Mouse (Mus musculus): ENCODE data around the gene Cutc. TPM values are rescaled to one million over a fixed set of nuclear protein-coding genes. Genes with fewer than 3 reads are reported as not detected.

The Cutc gene
- polyA plus RNA-seq (2016; fragmentation: Nextera tagmentation; extraction: Ambion mirVana): 12.8 and 13.9 TPM in 2 replicates

GRCm38 (mm10) chr19:43752489-43753225 lies at the start of gene Cutc, which contains the start of gene Cox15:
TSS of gene Cutc (plus strand) at chr19:43752996.
TSS of gene Cox15 (minus strand) at chr19:43753000.
- WGBS: under 1% methylated on average over 62 of the region's 62 CpGs
- Histone ChIP-seq H3K36me3 (peaks cover 30% of the 10 kb centered on the region), H3K4me1 (replicated peaks) (peaks cover 14% of the 10 kb centered on the region), H3K27ac (peak within 1 kb of the TSS; percentile 97), H3K4me3 (peak within 1 kb of the TSS; percentile 76), H3K9me3 (no peaks in the 10 kb centered on the region), H3K27me3 (ENCODE audit: insufficient read depth, poor library complexity, severe bottlenecking) (no peaks in the 10 kb centered on the region)
- DNase-seq (ENCODE audit: low spot score): peak; percentile 95

- Histone ChIP-seq H3K9me3 (peaks cover 5% of the 10 kb centered on the region; the same call in 1 of the 2 replicates), H3K36me3 (peaks cover 87% of the 10 kb centered on the region), H3K4me3 (no peak overlapping the region), H3K4me1 (replicated peaks) (no peaks in the 10 kb centered on the region), H3K27ac (no peak overlapping the region), H3K27me3 (ENCODE audit: insufficient read depth, poor library complexity, severe bottlenecking) (no peaks in the 10 kb centered on the region)
- no peak for DNase-seq (ENCODE audit: low spot score)
- WGBS: 90% methylated on average over 11 of the region's 11 CpGs
Observed at GRCm38 (mm10) chr19:43704211-43704610, 48.6 kb upstream of the Cutc start.

- no peaks in the 10 kb centered on the region for H3K27me3 ChIP-seq (ENCODE audit: insufficient read depth, poor library complexity, severe bottlenecking)
- no peak overlapping the region for H3K4me3 ChIP-seq
- peaks cover 81% of the 10 kb centered on the region for H3K36me3 ChIP-seq
- WGBS: 90% methylated on average over 17 of the region's 17 CpGs
- no peak for DNase-seq (ENCODE audit: low spot score)
- no peak overlapping the region for H3K27ac ChIP-seq
- peaks cover 5% of the 10 kb centered on the region; the same call in 1 of the 2 replicates for H3K9me3 ChIP-seq
- no peaks in the 10 kb centered on the region; the same call in 1 of the 2 replicates for H3K4me1 ChIP-seq (replicated peaks)
Observed at GRCm38 (mm10) chr19:43704787-43705497, 47.9 kb upstream of the Cutc start.

GRCm38 (mm10) chr19:43708206-43708605 lies 44.6 kb upstream of the Cutc start:
- Histone ChIP-seq H3K9me3 (no peaks in the 10 kb centered on the region), H3K27ac (no peak overlapping the region), H3K4me3 (no peak overlapping the region), H3K27me3 (ENCODE audit: insufficient read depth, poor library complexity, severe bottlenecking) (no peaks in the 10 kb centered on the region), H3K36me3 (peaks cover 62% of the 10 kb centered on the region), H3K4me1 (replicated peaks) (no peaks in the 10 kb centered on the region; the same call in 1 of the 2 replicates)
- DNase-seq (ENCODE audit: low spot score): no peak
- 91% methylated on average over 7 of the region's 7 CpGs for WGBS

GRCm38 (mm10) chr19:43709317-43709716 lies 43.5 kb upstream of the Cutc start:
- Histone ChIP-seq H3K4me1 (replicated peaks) (no peaks in the 10 kb centered on the region; the same call in 1 of the 2 replicates), H3K4me3 (no peak overlapping the region), H3K36me3 (peaks cover 58% of the 10 kb centered on the region), H3K27me3 (ENCODE audit: insufficient read depth, poor library complexity, severe bottlenecking) (no peaks in the 10 kb centered on the region), H3K27ac (no peak overlapping the region), H3K9me3 (no peaks in the 10 kb centered on the region)
- WGBS: 82% methylated on average over 8 of the region's 8 CpGs
- DNase-seq (ENCODE audit: low spot score): no peak

- WGBS: 64% methylated on average over 22 of the region's 22 CpGs
- H3K27ac ChIP-seq: no peak overlapping the region
- H3K27me3 ChIP-seq (ENCODE audit: insufficient read depth, poor library complexity, severe bottlenecking): no peaks in the 10 kb centered on the region
- DNase-seq (ENCODE audit: low spot score): no peak
- H3K4me3 ChIP-seq: no peak overlapping the region
- peaks cover 52% of the 10 kb centered on the region for H3K36me3 ChIP-seq
- no peaks in the 10 kb centered on the region for H3K9me3 ChIP-seq
- no peaks in the 10 kb centered on the region; the same call in 1 of the 2 replicates for H3K4me1 ChIP-seq (replicated peaks)
Observed at GRCm38 (mm10) chr19:43711159-43711916, 41.5 kb upstream of the Cutc start.

GRCm38 (mm10) chr19:43711971-43712370 lies 40.8 kb upstream of the Cutc start:
- peaks cover 50% of the 10 kb centered on the region for H3K36me3 ChIP-seq

GRCm38 (mm10) chr19:43720061-43720460 lies 32.7 kb upstream of the Cutc start:
- Histone ChIP-seq H3K36me3 (peaks cover 70% of the 10 kb centered on the region), H3K27me3 (ENCODE audit: insufficient read depth, poor library complexity, severe bottlenecking) (no peaks in the 10 kb centered on the region), H3K4me1 (replicated peaks) (peaks cover 11% of the 10 kb centered on the region), H3K9me3 (no peaks in the 10 kb centered on the region), H3K27ac (no peak overlapping the region), H3K4me3 (no peak overlapping the region)
- WGBS: 94% methylated on average over 11 of the region's 11 CpGs
- DNase-seq (ENCODE audit: low spot score): no peak

More at GRCm38 (mm10) chr19:43711971-43712370, 40.8 kb upstream of the Cutc start:
- no peak overlapping the region for H3K4me3 ChIP-seq
- H3K9me3 ChIP-seq: no peaks in the 10 kb centered on the region
- H3K27ac ChIP-seq: no peak overlapping the region
- no peaks in the 10 kb centered on the region; the same call in 1 of the 2 replicates for H3K4me1 ChIP-seq (replicated peaks)
- WGBS: 80% methylated on average over 5 of the region's 5 CpGs
- DNase-seq (ENCODE audit: low spot score): no peak
- H3K27me3 ChIP-seq (ENCODE audit: insufficient read depth, poor library complexity, severe bottlenecking): no peaks in the 10 kb centered on the region

- H3K27me3 ChIP-seq (ENCODE audit: insufficient read depth, poor library complexity, severe bottlenecking): no peaks in the 10 kb centered on the region
- DNase-seq (ENCODE audit: low spot score): no peak
- 84% methylated on average over 8 of the region's 8 CpGs for WGBS
- no peak overlapping the region for H3K4me3 ChIP-seq
- peaks cover 15% of the 10 kb centered on the region for H3K4me1 ChIP-seq (replicated peaks)
- no peaks in the 10 kb centered on the region for H3K9me3 ChIP-seq
- peaks cover 80% of the 10 kb centered on the region for H3K36me3 ChIP-seq
- H3K27ac ChIP-seq: no peak overlapping the region
Observed at GRCm38 (mm10) chr19:43722891-43723290, 29.9 kb upstream of the Cutc start.

- H3K9me3 ChIP-seq: no peaks in the 10 kb centered on the region
- DNase-seq (ENCODE audit: low spot score): no peak
- peaks cover 80% of the 10 kb centered on the region for H3K36me3 ChIP-seq
- WGBS: 89% methylated on average over 10 of the region's 10 CpGs
- no peak overlapping the region for H3K4me3 ChIP-seq
- H3K4me1 ChIP-seq (replicated peaks): peaks cover 15% of the 10 kb centered on the region
- H3K27ac ChIP-seq: no peak overlapping the region
- no peaks in the 10 kb centered on the region for H3K27me3 ChIP-seq (ENCODE audit: insufficient read depth, poor library complexity, severe bottlenecking)
Observed at GRCm38 (mm10) chr19:43723501-43723900, 29.3 kb upstream of the Cutc start.

GRCm38 (mm10) chr19:43724194-43724593 lies 28.6 kb upstream of the Cutc start:
- H3K4me1 ChIP-seq (replicated peaks): peaks cover 15% of the 10 kb centered on the region
- no peaks in the 10 kb centered on the region for H3K9me3 ChIP-seq
- WGBS: 94% methylated on average over 20 of the region's 20 CpGs
- no peak overlapping the region for H3K4me3 ChIP-seq
- peaks cover 80% of the 10 kb centered on the region for H3K36me3 ChIP-seq
- no peaks in the 10 kb centered on the region for H3K27me3 ChIP-seq (ENCODE audit: insufficient read depth, poor library complexity, severe bottlenecking)
- DNase-seq (ENCODE audit: low spot score): no peak
- no peak overlapping the region for H3K27ac ChIP-seq

GRCm38 (mm10) chr19:43724821-43725220 lies 28.0 kb upstream of the Cutc start:
- no peaks in the 10 kb centered on the region for H3K9me3 ChIP-seq
- 89% methylated on average over 7 of the region's 7 CpGs for WGBS
- DNase-seq (ENCODE audit: low spot score): no peak

More at GRCm38 (mm10) chr19:43724821-43725220, 28.0 kb upstream of the Cutc start:
- no peak overlapping the region for H3K27ac ChIP-seq
- H3K36me3 ChIP-seq: peaks cover 80% of the 10 kb centered on the region
- H3K4me3 ChIP-seq: no peak overlapping the region
- H3K4me1 ChIP-seq (replicated peaks): peaks cover 21% of the 10 kb centered on the region
- no peaks in the 10 kb centered on the region for H3K27me3 ChIP-seq (ENCODE audit: insufficient read depth, poor library complexity, severe bottlenecking)
